Mouse (Mus musculus): Measurements from ENCODE around the gene Nr1d1. TPM values are rescaled to one million over a fixed set of nuclear protein-coding genes. Genes with fewer than 3 reads are reported as not detected.

Nr1d1 gene
- polyA plus RNA-seq, 1 experiment: 7.4 TPM

- TF ChIP-seq EP300 (IDR thresholded peaks at IDR 0.05; ENCODE audit: insufficient read depth, low read depth, low read length) (no peak), CTCF (IDR thresholded peaks at IDR 0.05; ENCODE audit: low read depth, low read length) (no peak), POLR2A (IDR thresholded peaks at IDR 0.05; ENCODE audit: insufficient read depth, low read length) (no peak)
- H3K9me3 ChIP-seq (replicated peaks; ENCODE audit: control insufficient read depth, insufficient read depth, low read length, poor library complexity, severe bottlenecking): no peaks in the 10 kb centered on the region
- no peaks in the 10 kb centered on the region for H3K27me3 ChIP-seq (ENCODE audit: control insufficient read depth, insufficient read depth, low read length, poor library complexity, severe bottlenecking)
- peak overlapping the region; percentile 5 for H3K9ac ChIP-seq (ENCODE audit: low read depth, poor library complexity, severe bottlenecking)
- H3K36me3 ChIP-seq (ENCODE audit: control insufficient read depth, insufficient read depth, low read length, poor library complexity, severe bottlenecking): no peaks in the 10 kb centered on the region
- H3K27ac ChIP-seq (ENCODE audit: insufficient read depth, low read length): peak overlapping the region; percentile 15; the same call in 1 of the 2 replicates
- peaks cover 8% of the 10 kb centered on the region for H3K4me1 ChIP-seq (ENCODE audit: control insufficient read depth, insufficient read depth, low read length)
- H3K4me3 ChIP-seq (ENCODE audit: low read depth, low read length): peak overlapping the region; percentile 7
Measured at GRCm38 (mm10) chr11:98782651-98783235, 7.6 kb upstream of the Nr1d1 start.

DNA sequence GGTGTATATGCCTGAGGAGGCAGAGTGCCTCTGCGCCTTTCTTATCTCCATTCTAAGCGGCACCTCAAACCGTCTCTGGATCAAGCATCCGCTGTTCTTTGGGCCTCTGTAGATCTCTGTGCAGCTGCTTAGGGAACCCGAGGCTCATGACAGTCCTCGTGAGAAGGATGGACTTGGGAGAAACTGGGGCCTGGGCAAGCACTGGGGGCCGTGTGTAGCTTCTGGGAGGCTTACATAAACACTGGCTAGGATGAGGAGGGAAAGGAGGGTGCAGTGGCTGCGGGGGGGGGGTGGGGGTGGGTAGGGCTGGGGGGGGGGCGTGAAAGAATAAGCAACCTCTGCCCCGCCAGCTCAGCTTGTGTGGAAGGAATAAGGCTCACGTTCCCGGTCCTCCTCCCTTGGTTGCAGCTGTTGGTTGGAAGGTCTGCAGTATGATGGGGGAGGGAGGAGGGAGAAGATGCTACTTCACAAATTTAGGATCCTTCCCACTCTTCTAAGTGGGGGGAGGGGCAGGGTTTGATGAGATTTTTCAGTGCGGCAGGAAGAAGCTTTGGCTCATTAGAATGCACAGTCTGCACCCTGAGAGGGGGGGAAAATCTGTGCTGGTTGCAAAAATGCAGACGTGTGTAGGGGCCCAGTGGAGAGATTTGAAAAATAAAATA lies 6.8 kb upstream of the Nr1d1 start:
- H3K27me3 ChIP-seq (ENCODE audit: control insufficient read depth, insufficient read depth, low read length, poor library complexity, severe bottlenecking): no peaks in the 10 kb centered on the region
- peaks cover 7% of the 10 kb centered on the region for H3K4me1 ChIP-seq (ENCODE audit: control insufficient read depth, insufficient read depth, low read length)
- TF ChIP-seq CTCF (IDR thresholded peaks at IDR 0.05; ENCODE audit: low read depth, low read length) (no peak), POLR2A (IDR thresholded peaks at IDR 0.05; ENCODE audit: insufficient read depth, low read length) (no peak), EP300 (IDR thresholded peaks at IDR 0.05; ENCODE audit: insufficient read depth, low read depth, low read length) (no peak)
- no peak overlapping the region for H3K9ac ChIP-seq (ENCODE audit: low read depth, poor library complexity, severe bottlenecking)
- no peak overlapping the region for H3K4me3 ChIP-seq (ENCODE audit: low read depth, low read length)
- no peaks in the 10 kb centered on the region for H3K9me3 ChIP-seq (replicated peaks; ENCODE audit: control insufficient read depth, insufficient read depth, low read length, poor library complexity, severe bottlenecking)
- no peaks in the 10 kb centered on the region for H3K36me3 ChIP-seq (ENCODE audit: control insufficient read depth, insufficient read depth, low read length, poor library complexity, severe bottlenecking)
- H3K27ac ChIP-seq (ENCODE audit: insufficient read depth, low read length): no peak overlapping the region

GRCm38 (mm10) chr11:98777888-98778287 lies 2.8 kb upstream of the Nr1d1 start:
- H3K9ac ChIP-seq (ENCODE audit: low read depth, poor library complexity, severe bottlenecking): no peak overlapping the region
- no peak overlapping the region for H3K4me3 ChIP-seq (ENCODE audit: low read depth, low read length)
- peaks cover 8% of the 10 kb centered on the region for H3K4me1 ChIP-seq (ENCODE audit: control insufficient read depth, insufficient read depth, low read length)
- H3K9me3 ChIP-seq (replicated peaks; ENCODE audit: control insufficient read depth, insufficient read depth, low read length, poor library complexity, severe bottlenecking): no peaks in the 10 kb centered on the region
- H3K27me3 ChIP-seq (ENCODE audit: control insufficient read depth, insufficient read depth, low read length, poor library complexity, severe bottlenecking): no peaks in the 10 kb centered on the region
- TF ChIP-seq CTCF (IDR thresholded peaks at IDR 0.05; ENCODE audit: low read depth, low read length) (no peak), EP300 (IDR thresholded peaks at IDR 0.05; ENCODE audit: insufficient read depth, low read depth, low read length) (no peak), POLR2A (IDR thresholded peaks at IDR 0.05; ENCODE audit: insufficient read depth, low read length) (no peak)
- H3K36me3 ChIP-seq (ENCODE audit: control insufficient read depth, insufficient read depth, low read length, poor library complexity, severe bottlenecking): no peaks in the 10 kb centered on the region
- H3K27ac ChIP-seq (ENCODE audit: insufficient read depth, low read length): no peak overlapping the region

DNA sequence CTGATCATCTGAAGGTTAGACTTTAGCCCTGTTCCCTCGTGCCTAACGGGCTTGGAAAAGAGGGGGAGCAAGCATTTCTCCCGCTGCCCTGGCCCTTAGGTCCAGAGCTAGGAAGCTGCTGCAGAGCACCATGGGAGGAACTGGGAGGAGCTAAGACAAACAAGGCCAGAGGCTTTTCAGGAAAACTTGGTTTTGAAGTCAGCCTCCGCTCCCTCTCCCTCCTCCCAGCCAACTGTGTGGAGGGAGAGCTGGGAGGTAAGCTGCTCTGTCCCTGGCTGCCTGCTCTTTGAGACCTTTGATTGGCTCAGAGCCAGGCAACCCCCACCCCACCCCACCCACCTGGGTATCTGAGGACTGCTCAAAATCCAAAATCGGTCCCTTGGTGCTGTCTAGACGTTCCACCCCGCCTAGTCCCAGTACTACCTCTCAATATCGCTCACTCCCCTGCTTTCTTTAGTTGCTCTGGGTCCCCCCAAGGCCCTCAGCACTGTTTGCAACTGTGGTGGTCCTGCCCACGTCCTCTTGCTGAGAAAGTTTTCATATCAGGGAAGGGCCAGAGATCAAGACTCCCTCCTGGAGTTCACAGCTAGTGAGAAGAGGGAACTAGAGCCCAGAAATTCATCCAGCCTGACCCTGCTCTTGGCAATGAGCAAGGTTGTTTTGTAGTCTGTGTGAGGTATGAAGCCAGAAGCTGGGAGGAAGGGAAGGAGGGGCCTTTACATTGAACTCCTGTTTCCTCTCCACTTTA lies 1.9 kb upstream of the Nr1d1 start:
- peak overlapping the region; percentile 17 for H3K4me3 ChIP-seq (ENCODE audit: low read depth, low read length)
- H3K9me3 ChIP-seq (replicated peaks; ENCODE audit: control insufficient read depth, insufficient read depth, low read length, poor library complexity, severe bottlenecking): no peaks in the 10 kb centered on the region
- peak overlapping the region; percentile 91 for H3K27ac ChIP-seq (ENCODE audit: insufficient read depth, low read length)
- TF ChIP-seq POLR2A (IDR thresholded peaks at IDR 0.05; ENCODE audit: insufficient read depth, low read length): peak; percentile 94
- no peak for TF ChIP-seq CTCF (IDR thresholded peaks at IDR 0.05; ENCODE audit: low read depth, low read length)
- no peaks in the 10 kb centered on the region for H3K36me3 ChIP-seq (ENCODE audit: control insufficient read depth, insufficient read depth, low read length, poor library complexity, severe bottlenecking)
- H3K27me3 ChIP-seq (ENCODE audit: control insufficient read depth, insufficient read depth, low read length, poor library complexity, severe bottlenecking): no peaks in the 10 kb centered on the region
- H3K4me1 ChIP-seq (ENCODE audit: control insufficient read depth, insufficient read depth, low read length): peaks cover 4% of the 10 kb centered on the region
- H3K9ac ChIP-seq (ENCODE audit: low read depth, poor library complexity, severe bottlenecking): peak overlapping the region; percentile 52

DNA sequence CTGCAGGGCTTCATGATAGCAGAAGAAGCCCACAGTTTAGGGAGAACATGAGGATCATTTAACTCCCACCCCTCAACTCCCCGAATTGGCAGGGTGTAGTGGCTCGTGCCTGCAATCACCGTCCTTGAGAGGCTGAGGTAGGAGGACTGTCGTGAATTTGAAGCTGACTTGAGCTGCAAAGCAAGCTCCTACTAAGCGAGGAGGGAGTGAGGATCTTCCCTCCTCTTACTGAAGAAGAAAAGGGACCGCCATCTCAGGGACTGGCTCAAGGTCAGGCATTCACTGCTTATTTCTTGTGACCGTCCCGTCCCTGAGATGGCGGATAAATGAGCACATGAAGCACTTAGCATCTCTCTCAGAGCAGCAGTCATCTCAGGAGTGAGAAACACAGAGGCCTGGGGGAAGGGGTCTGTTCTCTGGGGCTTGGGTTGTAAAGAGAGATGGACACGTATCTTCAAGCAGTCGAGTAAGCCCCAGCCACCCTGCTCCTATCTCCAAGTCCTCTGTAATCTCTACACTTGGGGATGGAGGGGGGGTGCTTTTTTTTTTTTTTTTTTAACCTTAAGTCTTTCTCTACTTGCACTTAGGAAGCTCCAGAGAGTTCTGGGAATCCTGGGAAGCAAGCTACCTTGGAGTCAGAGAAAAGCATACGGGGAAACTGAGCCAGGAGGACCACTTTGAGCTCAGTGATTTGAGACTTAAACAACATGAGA lies 1.1 kb upstream of the Nr1d1 start:
- Histone ChIP-seq H3K4me3 (ENCODE audit: low read depth, low read length) (0 out of 2 replicates have a peak overlapping the region, but pooled peaks have one; percentile 9), H3K9ac (ENCODE audit: low read depth, poor library complexity, severe bottlenecking) (peak overlapping the region; percentile 52), H3K27ac (ENCODE audit: insufficient read depth, low read length) (peak overlapping the region; percentile 91), H3K9me3 (replicated peaks; ENCODE audit: control insufficient read depth, insufficient read depth, low read length, poor library complexity, severe bottlenecking) (no peaks in the 10 kb centered on the region), H3K36me3 (ENCODE audit: control insufficient read depth, insufficient read depth, low read length, poor library complexity, severe bottlenecking) (no peaks in the 10 kb centered on the region), H3K27me3 (ENCODE audit: control insufficient read depth, insufficient read depth, low read length, poor library complexity, severe bottlenecking) (no peaks in the 10 kb centered on the region), H3K4me1 (ENCODE audit: control insufficient read depth, insufficient read depth, low read length) (peaks cover 3% of the 10 kb centered on the region)
- TF ChIP-seq CTCF (IDR thresholded peaks at IDR 0.05; ENCODE audit: low read depth, low read length) (no peak), POLR2A (IDR thresholded peaks at IDR 0.05; ENCODE audit: insufficient read depth, low read length) (no peak), EP300 (IDR thresholded peaks at IDR 0.05; ENCODE audit: insufficient read depth, low read depth, low read length) (no peak)
